Comparison of ENCODE assay signal across 27 mouse cellular contexts in the genomic region with DNA sequence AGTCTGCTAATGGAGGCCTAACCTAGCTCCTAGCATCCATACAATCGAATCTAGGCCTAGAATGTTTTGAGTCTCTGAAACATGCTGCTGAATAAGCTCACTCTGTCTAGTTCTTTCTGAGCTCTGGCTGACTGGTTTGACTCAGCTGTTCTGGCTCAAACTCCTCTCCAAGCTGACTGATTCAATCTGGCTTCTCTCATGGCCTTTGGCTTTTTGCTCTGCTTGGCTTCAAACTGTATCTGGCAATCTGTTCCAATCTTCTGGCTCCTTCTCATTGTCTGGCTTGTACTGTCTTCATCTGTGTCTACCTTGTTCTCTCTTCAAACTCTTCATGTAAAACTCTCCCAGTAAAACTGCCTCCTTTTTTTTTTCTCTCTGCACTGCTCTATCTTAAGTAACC.
A peak's percentile ranks its signal among the peaks of the same experiment; 100 is the strongest.
DNase-seq lines count a peak whose midpoint lies in the region.
"Had no signal": no experiment of that assay in that cellular context is flagged by ENCODE, and none has a peak within 500 bp of the region (broad histone marks: within the 10 kb centered on the region; RNA-seq: fewer than 3 reads in every experiment).

No protein-coding gene starts in this region.

- no peak overlapping the region for H3K4me3 ChIP-seq in heart, embryonic 10.5 days
- H3K4me3 ChIP-seq: embryonic facial prominence, embryonic 10.5 days; embryonic facial prominence, embryonic 13.5 days; erythroblast, embryonic 14.5 days; forebrain, embryonic 10.5 days; forebrain, embryonic 13.5 days; gastrocnemius, adult 2 months; heart, embryonic 12.5 days; heart, embryonic 15.5 days had no signal

- H3K4me1 ChIP-seq in heart, embryonic 10.5 days, result no peaks in the 10 kb centered on the region
- H3K4me1 ChIP-seq: forebrain, embryonic 10.5 days; heart, embryonic 12.5 days; heart, embryonic 15.5 days had no signal

- H3K27me3 ChIP-seq in heart, embryonic 10.5 days (ENCODE audit: insufficient read depth, poor library complexity, severe bottlenecking), result peaks cover 11% of the 10 kb centered on the region; the same call in 1 of the 2 replicates
- H3K27me3 ChIP-seq: embryonic facial prominence, embryonic 13.5 days; forebrain, embryonic 13.5 days; heart, embryonic 12.5 days; heart, embryonic 15.5 days had no signal

- WGBS in heart, embryonic 10.5 days, result 78% methylated on average over 1 of the region's 1 CpGs

- H3K9me3 ChIP-seq in heart, embryonic 10.5 days, result no peaks in the 10 kb centered on the region
- H3K9me3 ChIP-seq: embryonic facial prominence, embryonic 10.5 days; embryonic facial prominence, embryonic 13.5 days; forebrain, embryonic 10.5 days; forebrain, embryonic 13.5 days; heart, embryonic 12.5 days; heart, embryonic 15.5 days had no signal

- DNase-seq in cerebellum, postnatal 14 days, result peak; percentile 10 to 34
- no peak for DNase-seq in cerebellum, postnatal 25 days
- DNase-seq in heart, embryonic 10.5 days (ENCODE audit: low spot score), result peak; percentile 33
- no peak for DNase-seq in heart, postnatal 14 days
- DNase-seq in adipocyte (ENCODE audit: low spot score), result peak; percentile 22
- no peak for DNase-seq in adrenal gland, postnatal 36 days
- DNase-seq: adrenal gland, adult 8-10 months; adrenal gland, postnatal 25 days; B cell, adult 2 months; cerebellum, adult 11 months; cerebellum, adult 8-10 months; cerebellum, postnatal 36 days; embryo, embryonic 11 days; gastrocnemius, adult 2 months; gastrocnemius, postnatal 14 days; heart, postnatal 4 days; kidney, adult 18-20 months had no signal

- H3K36me3 ChIP-seq in heart, embryonic 10.5 days, result no peaks in the 10 kb centered on the region
- H3K36me3 ChIP-seq: embryonic facial prominence, embryonic 10.5 days; embryonic facial prominence, embryonic 13.5 days; forebrain, embryonic 10.5 days; G1E; heart, embryonic 12.5 days; heart, embryonic 15.5 days had no signal

- intact Hi-C loops in heart, postnatal 14 days (cut with DNase I), result no loop called here

- no peak overlapping the region for H3K27ac ChIP-seq in heart, embryonic 10.5 days
- H3K27ac ChIP-seq: embryonic facial prominence, embryonic 10.5 days; embryonic facial prominence, embryonic 13.5 days; forebrain, embryonic 10.5 days; forebrain, embryonic 13.5 days; gastrocnemius, adult 2 months; heart, embryonic 15.5 days; hindbrain, embryonic 14.5 days; hindbrain, postnatal 0 days had no signal

Comparison
In these comparisons a context has a peak if more than half of its experiments do, and no peak if none do; other contexts are left out.
1. DNase-seq: peak in cerebellum, postnatal 14 days (2 of 2), heart, embryonic 10.5 days (single experiment) and adipocyte (single experiment); none in cerebellum, postnatal 25 days (0 of 2), heart, postnatal 14 days (0 of 2) and adrenal gland, postnatal 36 days (0 of 2).